Mouse (Mus musculus) ES-E14 (cell line): ENCODE measurements around the gene Melk. TPM values are rescaled to one million over a fixed set of nuclear protein-coding genes. Genes with fewer than 3 reads are reported as not detected.

ENCODE experiments used
- DNase-seq: peaks from one replicate; pipeline ENCODE4 v3.0.0-alpha.2; 2013; ENCODE audit warnings: low read depth, low spot score
- H3K27ac ChIP-seq: 2 replicates; pipeline ENCODE4 v1.5.1; 2012; ENCODE audit warnings: low read depth, mild to moderate bottlenecking, low read length, moderate library complexity, mixed read lengths; ENCODE audit not compliant: poor library complexity, insufficient read depth, severe bottlenecking
- H3K36me3 ChIP-seq: 2 replicates; pipeline ENCODE4 v1.6.1; 2012; ENCODE audit warnings: mild to moderate bottlenecking, low read length, moderate library complexity, mixed read lengths; ENCODE audit not compliant: control insufficient read depth, poor library complexity, insufficient read depth, severe bottlenecking
- H3K4me1 ChIP-seq, 2 experiments: fragments of 150-350 bp in 1 of 2; sonication (generic) in 1 of 2; 2 replicates each; pipeline ENCODE4 v1.6.1; 2012; ENCODE audit warnings: low read length in 2 of 2, mild to moderate bottlenecking in 1 of 2, mixed read lengths in 1 of 2; ENCODE audit not compliant: control insufficient read depth in 2 of 2, insufficient read depth in 2 of 2, poor library complexity in 1 of 2
- H3K4me3 ChIP-seq, 2 experiments: fragments of 150-350 bp in 1 of 2; sonication (generic) in 1 of 2; 2 replicates each; pipeline ENCODE4 v1.5.1; 2012; ENCODE audit warnings: low read length in 2 of 2, low read depth in 1 of 2, mild to moderate bottlenecking in 1 of 2, mixed read lengths in 1 of 2; ENCODE audit not compliant: insufficient read depth in 1 of 2, poor library complexity in 1 of 2, severe bottlenecking in 1 of 2
- H3K9ac ChIP-seq: 2 replicates; pipeline ENCODE4 v1.6.1; 2012; ENCODE audit warnings: low read depth, mild to moderate bottlenecking, low read length, mixed read lengths; ENCODE audit not compliant: poor library complexity, insufficient read depth, severe bottlenecking
- H3K9me3 ChIP-seq: fragments of 150-350 bp; sonication (generic); 2 replicates; pipeline ENCODE4 v1.6.1; 2012; ENCODE audit warnings: low read depth, mild to moderate bottlenecking, low read length; ENCODE audit not compliant: control insufficient read depth, insufficient read depth
- CHD2 ChIP-seq: IDR thresholded peaks from 2 replicates; pipeline ENCODE4 v1.6.1; 2014; ENCODE audit warnings: mild to moderate bottlenecking, low read depth, low read length, inconsistent platforms
- HCFC1 ChIP-seq: IDR thresholded peaks from 2 replicates; pipeline ENCODE4 v1.6.1; 2012; ENCODE audit warnings: low read length, inconsistent platforms, borderline replicate concordance; ENCODE audit not compliant: insufficient read depth
- MAFK ChIP-seq: IDR thresholded peaks from 2 replicates; pipeline ENCODE4 v1.6.1; 2014; ENCODE audit warnings: mild to moderate bottlenecking, low read depth, low read length, inconsistent platforms; ENCODE audit not compliant: insufficient read depth
- ZC3H11A ChIP-seq: IDR thresholded peaks from 2 replicates; pipeline ENCODE4 v1.6.1; 2012; ENCODE audit warnings: low read depth, mild to moderate bottlenecking, inconsistent platforms, low read length, borderline replicate concordance
- ZNF384 ChIP-seq: IDR thresholded peaks from 2 replicates; pipeline ENCODE4 v1.6.1; 2012; ENCODE audit warnings: low read depth, low read length, inconsistent platforms
- in situ Hi-C, 2 experiments: fragments of 600-800 bp; cut with MboI; formaldehyde crosslinking; loops; one replicate each; pipeline ENCODE4 v1.15.1; 2025; ENCODE audit warnings: low sequenced_read_pairs in 2 of 2, inconsistent platforms in 1 of 2; ENCODE audit not compliant: unreplicated experiment in 2 of 2
- total RNA-seq: library from RNA; depleted of rRNA; stranded (reverse); fragments of 300-350 nt; gene quantifications from 2 replicates; pipeline ENCODE4 v1.2.3, GENCODE M21; 2012

The Melk gene
- total RNA-seq, 1 experiment, result 34.4 TPM

DNA sequence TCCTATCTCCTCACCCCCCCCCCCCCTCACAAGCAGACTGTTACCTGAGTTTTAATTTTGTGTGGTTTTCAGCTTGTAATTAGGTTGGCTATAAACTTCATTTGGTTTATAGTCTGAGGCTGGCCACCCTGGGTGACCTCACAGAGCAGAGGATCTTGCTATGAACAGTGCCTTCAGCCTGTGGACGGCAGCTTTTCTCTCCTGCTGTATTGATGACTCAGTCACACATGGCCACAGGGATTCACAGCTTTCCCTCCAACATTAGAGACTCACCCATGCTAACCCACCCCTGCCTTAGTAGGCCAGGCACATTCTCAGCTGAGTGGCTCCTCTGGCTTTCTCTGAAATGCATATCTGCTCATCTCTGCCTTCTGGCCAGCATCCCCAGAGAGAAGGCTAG, 4.8 kb upstream of the Melk start:
- no peaks in the 10 kb centered on the region for H3K9me3 ChIP-seq
- DNase-seq, result no peak
- H3K4me3 ChIP-seq, result no peak overlapping the region
- no peaks in the 10 kb centered on the region for H3K36me3 ChIP-seq
- no peak for TF ChIP-seq MAFK
- no peak for TF ChIP-seq ZNF384
- TF ChIP-seq HCFC1, result no peak
- TF ChIP-seq ZC3H11A, result no peak
- TF ChIP-seq CHD2, result no peak
- no peak overlapping the region for H3K27ac ChIP-seq
- H3K9ac ChIP-seq, result no peak overlapping the region
- in situ Hi-C loops, result no loop called here
- H3K4me1 ChIP-seq, result no peaks in the 10 kb centered on the region

DNA sequence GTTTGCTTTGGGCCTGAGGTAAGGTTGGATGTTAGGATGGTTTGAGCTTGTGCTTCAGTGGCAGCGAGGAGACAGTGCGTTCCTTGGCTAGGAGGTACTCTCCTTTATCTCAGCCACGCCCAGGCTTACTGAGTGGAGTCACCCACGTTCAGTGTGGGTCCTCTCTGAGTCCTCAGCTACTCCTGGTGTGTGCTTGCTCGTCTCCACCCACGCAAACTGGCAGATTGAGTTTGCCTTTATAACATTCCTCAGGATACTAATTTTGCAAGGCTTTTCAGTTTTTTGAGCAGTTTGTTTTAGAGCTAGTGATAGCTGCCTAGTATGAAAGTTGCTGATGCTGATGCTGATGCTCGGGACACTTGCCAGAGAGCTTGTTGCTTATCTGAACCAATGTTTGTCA, 5.9 kb downstream of the Melk start:
- Histone ChIP-seq H3K36me3 (peaks cover 14% of the 10 kb centered on the region), H3K9me3 (no peaks in the 10 kb centered on the region), H3K4me3 (no peak overlapping the region), H3K4me1 (peaks cover 0 to under 1% of the 10 kb centered on the region in 2 experiments; a peak in 1 of 4 replicates), H3K27ac (no peak overlapping the region), H3K9ac (no peak overlapping the region)
- no peak for TF ChIP-seq HCFC1
- TF ChIP-seq ZNF384, result no peak
- TF ChIP-seq ZC3H11A, result no peak
- no peak for TF ChIP-seq MAFK
- no peak for TF ChIP-seq CHD2
- DNase-seq, result no peak
- in situ Hi-C loops, result no loop called here

DNA sequence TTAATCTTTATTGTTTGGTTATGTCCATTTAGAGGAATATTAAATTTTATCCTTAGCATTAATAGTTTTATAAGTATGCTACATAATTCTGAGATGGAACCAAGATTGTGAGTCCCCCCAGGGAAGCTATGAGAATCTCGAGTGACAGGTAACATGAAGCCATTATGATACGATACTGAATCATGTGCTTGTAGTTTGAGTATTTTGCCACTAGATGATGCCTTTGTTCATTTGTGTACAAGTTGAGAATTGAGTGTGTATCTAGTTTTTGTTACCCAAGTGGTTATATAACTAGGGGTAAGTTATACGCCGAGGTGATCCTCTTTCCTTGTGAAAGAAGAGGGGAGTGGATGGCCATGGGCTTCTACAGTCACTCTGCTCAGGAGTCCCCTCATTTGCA, 9.8 kb downstream of the Melk start:
- H3K27ac ChIP-seq, result no peak overlapping the region
- H3K36me3 ChIP-seq, result peaks cover 17% of the 10 kb centered on the region
- H3K9me3 ChIP-seq, result no peaks in the 10 kb centered on the region
- no peak overlapping the region for H3K9ac ChIP-seq
- TF ChIP-seq MAFK (no peak), ZNF384 (no peak), ZC3H11A (no peak), HCFC1 (no peak), CHD2 (no peak)
- no peaks in the 10 kb centered on the region for H3K4me1 ChIP-seq
- no peak overlapping the region for H3K4me3 ChIP-seq
- no peak for DNase-seq
- in situ Hi-C loops, result no loop called here

DNA sequence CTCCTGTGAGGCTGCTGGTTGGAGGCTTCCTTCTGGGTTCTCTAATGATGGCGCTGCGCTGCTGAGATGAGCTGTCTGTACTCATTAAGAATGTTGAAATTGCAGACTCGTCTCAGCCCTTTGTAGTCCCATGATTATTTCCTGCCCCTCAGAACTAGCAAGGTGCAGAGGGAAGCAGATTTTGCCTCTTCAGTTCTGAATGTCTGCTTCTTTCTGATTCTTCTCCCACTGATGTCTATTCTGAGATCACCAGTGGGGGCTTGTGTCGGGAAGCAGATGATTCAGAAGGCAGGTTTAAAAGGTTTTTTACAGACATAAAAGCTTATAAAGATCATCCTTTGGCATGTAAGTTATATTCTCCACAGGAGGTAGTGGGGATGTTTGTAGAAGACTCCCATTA, 10.2 kb downstream of the Melk start:
- Histone ChIP-seq H3K4me3 (no peak overlapping the region), H3K9ac (no peak overlapping the region), H3K9me3 (no peaks in the 10 kb centered on the region), H3K27ac (no peak overlapping the region), H3K36me3 (peaks cover 17% of the 10 kb centered on the region), H3K4me1 (no peaks in the 10 kb centered on the region)
- in situ Hi-C loops, result no loop called here
- TF ChIP-seq CHD2 (no peak), HCFC1 (no peak), ZC3H11A (no peak), MAFK (no peak), ZNF384 (no peak)
- no peak for DNase-seq

DNA sequence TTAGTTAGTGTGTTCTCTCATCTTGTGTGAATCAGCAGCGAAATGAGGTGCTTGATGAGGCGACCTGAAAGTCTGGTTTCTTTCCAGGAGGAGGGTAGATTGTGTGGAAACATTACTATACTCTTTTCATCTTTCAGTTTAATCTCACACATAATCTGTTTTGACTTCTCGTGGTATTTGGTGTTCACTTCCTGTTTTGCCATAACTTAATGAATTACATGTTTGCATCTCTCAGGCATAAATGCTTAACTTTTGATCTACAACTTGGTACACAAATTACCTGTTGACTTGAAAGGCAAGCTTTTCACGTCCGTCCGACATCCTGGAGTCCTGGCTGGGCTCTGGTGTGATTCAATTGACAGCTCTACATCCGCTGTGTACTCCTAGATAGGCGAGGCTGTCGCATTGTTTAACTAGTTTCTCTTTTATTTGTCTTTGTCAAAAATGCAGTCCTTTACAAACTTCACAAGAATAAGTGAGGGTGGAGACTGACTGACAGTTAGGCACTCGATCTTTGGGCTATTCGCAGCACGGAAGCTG, 15.7 kb downstream of the Melk start:
- in situ Hi-C loops, result no loop called here
- Histone ChIP-seq H3K4me3 (no peak overlapping the region), H3K27ac (no peak overlapping the region), H3K4me1 (no peaks in the 10 kb centered on the region), H3K36me3 (peaks cover 9% of the 10 kb centered on the region), H3K9me3 (no peaks in the 10 kb centered on the region), H3K9ac (no peak overlapping the region)
- DNase-seq, result no peak
- TF ChIP-seq HCFC1, result no peak
- no peak for TF ChIP-seq ZC3H11A
- TF ChIP-seq CHD2, result no peak
- no peak for TF ChIP-seq MAFK
- TF ChIP-seq ZNF384, result no peak
